Mouse (Mus musculus): Measurements from ENCODE around the gene Sgcg. TPM values are rescaled to one million over a fixed set of nuclear protein-coding genes. Genes with fewer than 3 reads are reported as not detected.

The Sgcg gene
- polyA plus RNA-seq, 1 experiment from 2014 or later, result 0.33 TPM

Other genes with a start within 250 kb of the Sgcg start
- gene Tnfrsf19, start 212.0 kb downstream of the Sgcg start, polyA plus RNA-seq (2014; fragmentation: Nextera tagmentation; extraction: Ambion mirVana), result 39.5 and 41.3 TPM in 2 replicates
- 11.7 and 12.6 TPM in 2 replicates for gene Sacs, start 120.0 kb downstream of the Sgcg start, polyA plus RNA-seq (2014; fragmentation: Nextera tagmentation; extraction: Ambion mirVana)
- gene Arl11, start 51.3 kb upstream of the Sgcg start, polyA plus RNA-seq (2014; fragmentation: Nextera tagmentation; extraction: Ambion mirVana), result 0.25 and 0.82 TPM in 2 replicates
- 10.5 and 10.6 TPM in 2 replicates for gene Ebpl, start 101.9 kb upstream of the Sgcg start, polyA plus RNA-seq (2014; fragmentation: Nextera tagmentation; extraction: Ambion mirVana)
- gene Kpna3, start 181.4 kb upstream of the Sgcg start, polyA plus RNA-seq (2014; fragmentation: Nextera tagmentation; extraction: Ambion mirVana), result 83.7 and 93.7 TPM in 2 replicates

Data from hindbrain, embryonic 14.5 days (tissue).